Mouse (Mus musculus) thymus, adult 2 months (tissue): Measurements from ENCODE around the gene Sertad3. TPM values are rescaled to one million over a fixed set of nuclear protein-coding genes. Genes with fewer than 3 reads are reported as not detected.

Source experiments
- DNase-seq: peaks from one replicate; pipeline ENCODE4 v3.0.0; 2021
- H3K27ac ChIP-seq: fragments of 200-500 bp; 2 replicates; pipeline ENCODE4 v1.5.1; 2012; ENCODE audit warnings: low read length, control low read depth; ENCODE audit not compliant: control insufficient read depth, insufficient read depth
- H3K27me3 ChIP-seq: fragments of 200-500 bp; 2 replicates; pipeline ENCODE4 v1.6.1; 2012; ENCODE audit warnings: mild to moderate bottlenecking, low read length, moderate library complexity, mixed read lengths; ENCODE audit not compliant: control insufficient read depth, insufficient read depth
- H3K36me3 ChIP-seq: fragments of 200-500 bp; 2 replicates; pipeline ENCODE4 v1.6.1; 2012; ENCODE audit warnings: mild to moderate bottlenecking, low read length, moderate library complexity; ENCODE audit not compliant: control insufficient read depth, insufficient read depth
- H3K4me1 ChIP-seq: fragments of 200-500 bp; replicated peaks from 2 replicates; pipeline ENCODE4 v1.6.1; 2012; ENCODE audit warnings: low read length; ENCODE audit not compliant: control insufficient read depth, insufficient read depth
- H3K4me3 ChIP-seq: fragments of 200-500 bp; 2 replicates; pipeline ENCODE4 v1.5.1; 2012; ENCODE audit warnings: mild to moderate bottlenecking, low read length, control low read depth, moderate library complexity; ENCODE audit not compliant: control insufficient read depth, insufficient read depth
- CTCF ChIP-seq: fragments of 200-500 bp; IDR thresholded peaks from 2 replicates; pipeline ENCODE4 v1.5.1; 2012; ENCODE audit warnings: mild to moderate bottlenecking, control low read depth, low read length, moderate library complexity, borderline replicate concordance; ENCODE audit not compliant: control insufficient read depth, poor library complexity, insufficient read depth; ENCODE audit errors: extremely low read depth
- POLR2A ChIP-seq: fragments of 200-500 bp; IDR thresholded peaks from 2 replicates; pipeline ENCODE4 v1.6.1; 2012; ENCODE audit warnings: mild to moderate bottlenecking, low read length, control low read depth, moderate library complexity; ENCODE audit not compliant: control insufficient read depth, poor library complexity, insufficient read depth; ENCODE audit errors: extremely low read depth
- WGBS: fragments of 180-500 bp; shearing (Covaris S2); methylation state at CpG from one replicate; pipeline ENCODE4 v1.1.7; 2018; 5-methylcytosine and 5-hydroxymethylcytosine counted together
- polyA plus RNA-seq: library from polyadenylated mRNA; depleted of rRNA; stranded (reverse); fragments of >200 nt; gene quantifications from 2 replicates; pipeline ENCODE4 v1.2.3, GENCODE M21; 2012; rRNA removed

The Sertad3 gene
- polyA plus RNA-seq: 25.8 and 26.7 TPM in 2 replicates

DNA sequence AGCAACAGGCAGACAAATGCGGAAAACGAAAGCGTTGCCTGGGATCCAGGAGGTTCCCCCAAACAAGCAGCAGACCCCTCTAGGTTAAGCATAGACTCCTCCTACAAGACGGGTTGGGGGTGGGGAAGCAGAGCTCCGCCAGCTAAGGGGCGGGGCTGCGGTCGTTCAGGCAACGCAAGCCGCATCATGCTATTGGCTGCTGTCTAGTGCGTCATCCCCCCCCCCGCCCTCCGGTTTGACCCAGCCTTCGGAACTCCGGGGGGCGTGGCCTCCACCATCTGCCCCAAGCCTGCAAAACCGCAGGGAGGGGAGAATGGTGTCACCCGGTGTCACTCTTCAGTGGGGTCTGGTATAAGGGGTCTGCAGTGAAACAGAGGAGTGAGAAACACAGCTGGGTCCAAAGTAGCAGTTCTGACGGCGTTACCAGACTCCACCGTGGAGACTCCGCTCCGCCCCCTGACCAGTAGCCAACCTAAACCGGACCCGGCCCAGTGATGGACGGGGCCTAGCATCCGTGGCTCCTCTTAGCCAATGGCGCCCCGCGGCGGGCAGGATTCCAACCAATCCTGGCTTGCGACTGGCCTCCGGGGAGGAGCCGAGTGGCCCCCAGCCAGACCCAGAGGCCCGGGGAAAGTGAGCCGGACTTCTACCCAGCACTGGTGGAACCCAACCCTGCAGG lies at the start of gene Sertad3:
Sertad3 (plus strand) TSS at position 613 of the 679 bp plus-strand sequence.
- WGBS: under 1% methylated on average over 36 of the region's 36 CpGs
- Histone ChIP-seq H3K4me1 (no peaks in the 10 kb centered on the region), H3K27me3 (no peaks in the 10 kb centered on the region), H3K36me3 (peaks cover 9% of the 10 kb centered on the region; the same call in 1 of the 2 replicates), H3K27ac (peak within 1 kb of the TSS; percentile 77), H3K4me3 (peak within 1 kb of the TSS; percentile 57)
- TF ChIP-seq CTCF (0 out of 2 replicates have a peak, but pooled peaks have one; percentile 39), POLR2A (peak; percentile 46)
- peak; percentile 97 for DNase-seq

- Histone ChIP-seq H3K4me1 (no peaks in the 10 kb centered on the region), H3K4me3 (no peak overlapping the region), H3K36me3 (no peaks in the 10 kb centered on the region), H3K27me3 (no peaks in the 10 kb centered on the region), H3K27ac (no peak overlapping the region)
- WGBS: 79% methylated on average over 1 of the region's 1 CpGs
- TF ChIP-seq POLR2A (no peak), CTCF (no peak)
- DNase-seq: no peak
Observed at GRCm38 (mm10) chr7:27427387-27427786, 46.2 kb upstream of the Sertad3 start.

GRCm38 (mm10) chr7:27428002-27428401 lies 45.6 kb upstream of the Sertad3 start:
- Histone ChIP-seq H3K4me3 (no peak overlapping the region), H3K4me1 (no peaks in the 10 kb centered on the region), H3K27me3 (no peaks in the 10 kb centered on the region; the same call in 1 of the 2 replicates), H3K27ac (no peak overlapping the region), H3K36me3 (no peaks in the 10 kb centered on the region)
- WGBS: 82% methylated on average over 11 of the region's 11 CpGs
- TF ChIP-seq POLR2A (no peak), CTCF (no peak)
- DNase-seq: no peak

DNA sequence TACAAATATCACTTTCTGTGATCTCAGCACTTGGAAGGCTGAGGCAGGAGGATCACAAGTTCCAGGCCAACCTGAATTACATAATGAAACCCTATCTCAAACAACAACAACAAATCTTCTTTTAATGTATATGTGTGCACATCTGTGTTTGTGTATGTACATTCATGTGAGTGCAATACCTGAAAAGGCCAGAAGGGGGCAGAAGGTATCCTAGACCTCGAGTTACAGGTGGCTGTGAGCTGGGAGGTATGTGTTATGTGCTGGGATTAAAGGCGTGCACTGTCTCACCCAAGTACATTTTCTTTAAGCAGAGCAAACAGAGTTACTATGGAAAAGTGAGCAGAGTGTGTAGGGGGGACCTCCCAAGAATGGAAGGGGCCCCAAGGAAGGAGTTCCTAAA lies 44.4 kb upstream of the Sertad3 start:
- TF ChIP-seq CTCF: no peak
- TF ChIP-seq POLR2A: no peak
- Histone ChIP-seq H3K27ac (no peak overlapping the region), H3K4me1 (no peaks in the 10 kb centered on the region), H3K36me3 (no peaks in the 10 kb centered on the region), H3K4me3 (no peak overlapping the region), H3K27me3 (no peaks in the 10 kb centered on the region; the same call in 1 of the 2 replicates)
- 61% methylated on average over 2 of the region's 2 CpGs for WGBS
- no peak for DNase-seq

DNA sequence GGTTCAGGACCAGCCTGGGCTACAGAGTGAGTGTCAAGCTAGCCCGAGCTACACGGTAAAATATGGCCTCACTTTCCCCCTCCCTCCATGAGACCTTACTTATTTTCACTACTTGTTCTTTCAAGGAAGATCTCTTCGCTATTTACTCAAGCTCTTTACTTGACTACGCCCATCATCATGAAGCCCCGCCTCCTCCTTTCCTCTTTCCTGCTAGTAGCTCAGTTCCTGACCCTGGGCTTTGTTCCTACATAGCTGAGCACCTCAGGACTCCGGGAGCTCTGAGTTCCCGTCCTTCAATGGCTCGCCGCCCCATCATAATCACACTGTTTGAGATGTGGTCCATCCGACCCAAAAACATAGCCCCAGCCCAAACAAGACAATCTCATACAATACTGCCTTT lies 40.2 kb upstream of the Sertad3 start:
- DNase-seq: no peak
- Histone ChIP-seq H3K27ac (no peak overlapping the region), H3K4me1 (no peaks in the 10 kb centered on the region), H3K4me3 (no peak overlapping the region), H3K27me3 (peaks cover 3% of the 10 kb centered on the region; the same call in 1 of the 2 replicates), H3K36me3 (no peaks in the 10 kb centered on the region)
- no peak for TF ChIP-seq CTCF
- TF ChIP-seq POLR2A: no peak
- 33% methylated on average over 10 of the region's 10 CpGs for WGBS

GRCm38 (mm10) chr7:27433794-27434193 lies 39.8 kb upstream of the Sertad3 start:
- no peaks in the 10 kb centered on the region for H3K36me3 ChIP-seq
- no peak for DNase-seq
- H3K4me3 ChIP-seq: no peak overlapping the region
- TF ChIP-seq POLR2A: no peak
- TF ChIP-seq CTCF: no peak
- 16% methylated on average over 10 of the region's 10 CpGs for WGBS
- H3K27me3 ChIP-seq: peaks cover 3% of the 10 kb centered on the region; the same call in 1 of the 2 replicates
- no peaks in the 10 kb centered on the region for H3K4me1 ChIP-seq
- no peak overlapping the region for H3K27ac ChIP-seq
